Mouse (Mus musculus): Measurements from ENCODE around the gene Ap3d1.

The Ap3d1 gene

GRCm38 (mm10) chr10:80757717-80758116, 15.7 kb upstream of the Ap3d1 start:
- no peak for DNase-seq (ENCODE audit: extremely low read depth, low read depth)

- no peak for DNase-seq (ENCODE audit: extremely low read depth, low read depth)
Measured at GRCm38 (mm10) chr10:80756967-80757366, 14.9 kb upstream of the Ap3d1 start.

- DNase-seq (ENCODE audit: extremely low read depth, low read depth), result no peak
Measured at GRCm38 (mm10) chr10:80756509-80756908, 14.4 kb upstream of the Ap3d1 start.

GRCm38 (mm10) chr10:80756099-80756498, 14.0 kb upstream of the Ap3d1 start:
- DNase-seq (ENCODE audit: extremely low read depth, low read depth), result no peak

GRCm38 (mm10) chr10:80755291-80756015, 13.4 kb upstream of the Ap3d1 start:
- no peak for DNase-seq (ENCODE audit: extremely low read depth, low read depth)

GRCm38 (mm10) chr10:80754594-80755290, 12.7 kb upstream of the Ap3d1 start, which contains the start of gene Dot1l:
Gene Dot1l (plus strand): TSS chr10:80755206.
- DNase-seq (ENCODE audit: extremely low read depth, low read depth), result peak; percentile 81

- DNase-seq (ENCODE audit: extremely low read depth, low read depth), result peak; percentile 82
Measured at GRCm38 (mm10) chr10:80752079-80752625, 10.1 kb upstream of the Ap3d1 start.

- no peak for DNase-seq (ENCODE audit: extremely low read depth, low read depth)
Measured at GRCm38 (mm10) chr10:80751188-80751832, 9.2 kb upstream of the Ap3d1 start.

- peak; percentile 44 for DNase-seq (ENCODE audit: extremely low read depth, low read depth)
Measured at GRCm38 (mm10) chr10:80748609-80749008, 6.5 kb upstream of the Ap3d1 start.

- peak; percentile 58 for DNase-seq (ENCODE audit: extremely low read depth, low read depth)
Measured at GRCm38 (mm10) chr10:80747410-80747809, 5.3 kb upstream of the Ap3d1 start.

- DNase-seq (ENCODE audit: extremely low read depth, low read depth), result peak; percentile 44
Measured at GRCm38 (mm10) chr10:80744262-80744661, 2.2 kb upstream of the Ap3d1 start.

GRCm38 (mm10) chr10:80741634-80742179, 357 bp downstream of the Ap3d1 start:
- no peak for DNase-seq (ENCODE audit: extremely low read depth, low read depth)

- no peak for DNase-seq (ENCODE audit: extremely low read depth, low read depth)
Measured at GRCm38 (mm10) chr10:80741146-80741545, 918 bp downstream of the Ap3d1 start.

GRCm38 (mm10) chr10:80738657-80739056, 3.4 kb downstream of the Ap3d1 start:
- DNase-seq (ENCODE audit: extremely low read depth, low read depth), result no peak

- no peak for DNase-seq (ENCODE audit: extremely low read depth, low read depth)
Measured at GRCm38 (mm10) chr10:80736731-80737130, 5.3 kb downstream of the Ap3d1 start.

- no peak for DNase-seq (ENCODE audit: extremely low read depth, low read depth)
Measured at GRCm38 (mm10) chr10:80732611-80733101, 9.4 kb downstream of the Ap3d1 start.

GRCm38 (mm10) chr10:80727369-80728127, 14.5 kb downstream of the Ap3d1 start:
- no peak for DNase-seq (ENCODE audit: extremely low read depth, low read depth)

- no peak for DNase-seq (ENCODE audit: extremely low read depth, low read depth)
Measured at GRCm38 (mm10) chr10:80717281-80717680, 24.8 kb downstream of the Ap3d1 start.

- DNase-seq (ENCODE audit: extremely low read depth, low read depth), result no peak
Measured at GRCm38 (mm10) chr10:80710834-80711233, 31.2 kb downstream of the Ap3d1 start.

GRCm38 (mm10) chr10:80705479-80705878, 36.6 kb downstream of the Ap3d1 start:
- no peak for DNase-seq (ENCODE audit: extremely low read depth, low read depth)

GRCm38 (mm10) chr10:80705033-80705432, 37.0 kb downstream of the Ap3d1 start:
- no peak for DNase-seq (ENCODE audit: extremely low read depth, low read depth)

Data from MEL-GATA-1-ER (cell line).